Mouse (Mus musculus) forebrain, embryonic 15.5 days (tissue): Measurements from ENCODE around the gene Iqschfp. TPM values are rescaled to one million over a fixed set of nuclear protein-coding genes. Genes with fewer than 3 reads are reported as not detected.

Experiments
- ATAC-seq: fragments of 200-750 bp; cut with Nextera tagmentation; replicated peaks from 2 replicates; pipeline ENCODE4 v1.8.0; 2017; ENCODE audit warnings: mild to moderate bottlenecking, moderate TSS enrichment, moderate library complexity
- H3K27ac ChIP-seq: fragments of 300-500 bp; sonication (generic); replicated peaks from 2 replicates; pipeline ENCODE4 v1.5.1; 2015; ENCODE audit warnings: mild to moderate bottlenecking, inconsistent platforms
- H3K27me3 ChIP-seq: fragments of 300-500 bp; sonication (generic); 2 replicates; pipeline ENCODE4 v1.6.1; 2015; ENCODE audit warnings: inconsistent platforms
- H3K36me3 ChIP-seq: fragments of 300-500 bp; sonication (generic); 2 replicates; pipeline ENCODE4 v1.6.1; 2015; ENCODE audit warnings: mild to moderate bottlenecking, inconsistent platforms
- H3K4me1 ChIP-seq: fragments of 300-500 bp; sonication (generic); 2 replicates; pipeline ENCODE4 v1.6.1; 2015; ENCODE audit warnings: inconsistent platforms
- H3K4me2 ChIP-seq: fragments of 300-500 bp; sonication (generic); replicated peaks from 2 replicates; pipeline ENCODE4 v1.6.1; 2015; ENCODE audit warnings: mild to moderate bottlenecking, inconsistent platforms
- H3K4me3 ChIP-seq: fragments of 300-500 bp; sonication (generic); 2 replicates; pipeline ENCODE4 v1.5.1; 2015; ENCODE audit warnings: mild to moderate bottlenecking, inconsistent platforms
- H3K9ac ChIP-seq: fragments of 300-500 bp; sonication (generic); replicated peaks from 2 replicates; pipeline ENCODE4 v1.6.1; 2015; ENCODE audit warnings: mild to moderate bottlenecking, inconsistent platforms
- H3K9me3 ChIP-seq: fragments of 300-500 bp; sonication (generic); 2 replicates; pipeline ENCODE4 v1.6.1; 2016; ENCODE audit warnings: inconsistent platforms
- WGBS: fragments of 180-500 bp; shearing (Covaris S2); methylation state at CpG from one replicate; pipeline ENCODE4 v1.1.7; 2015; ENCODE audit warnings: mixed read lengths; 5-methylcytosine and 5-hydroxymethylcytosine counted together
- polyA plus RNA-seq: library from polyadenylated mRNA; unstranded; fragments of >200 nt; fragmentation: Nextera tagmentation; extraction: Ambion mirVana; gene quantifications from 2 replicates; pipeline ENCODE4 v1.2.1, GENCODE M21; 2015

Gene Iqschfp
- polyA plus RNA-seq, 1 experiment from 2014 or later = 3.3 TPM

DNA sequence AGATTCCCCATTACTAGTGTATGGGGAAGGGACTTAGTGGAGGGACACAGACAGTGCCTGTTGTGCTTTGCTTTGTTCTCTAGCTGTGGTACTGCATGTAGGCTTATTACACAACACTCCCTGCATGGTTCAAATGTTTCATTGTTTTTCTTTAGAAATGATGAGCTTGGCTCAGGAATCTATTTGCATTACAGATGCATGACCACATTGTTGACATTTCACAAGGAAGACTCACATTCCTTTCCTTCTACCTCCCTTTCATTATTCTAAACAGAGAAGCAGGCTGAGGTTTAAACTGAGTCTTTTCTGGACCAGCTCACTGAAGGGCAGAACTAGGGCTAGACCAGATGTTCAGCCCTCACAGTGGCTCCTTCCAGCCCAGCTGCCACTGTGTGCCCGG lies 360.3 kb downstream of the Iqschfp start:
- no peak overlapping the region for H3K4me3 ChIP-seq
- no peaks in the 10 kb centered on the region for H3K4me1 ChIP-seq
- no peak overlapping the region for H3K27ac ChIP-seq
- no peaks in the 10 kb centered on the region for H3K9me3 ChIP-seq
- ATAC-seq = no peak
- no peak overlapping the region for H3K9ac ChIP-seq
- no peaks in the 10 kb centered on the region for H3K36me3 ChIP-seq
- 66% methylated on average over 1 of the region's 1 CpGs for WGBS
- no peaks in the 10 kb centered on the region for H3K27me3 ChIP-seq
- H3K4me2 ChIP-seq = no peak overlapping the region

- Histone ChIP-seq H3K4me3 (no peak overlapping the region), H3K9ac (no peak overlapping the region), H3K4me1 (no peaks in the 10 kb centered on the region), H3K27me3 (no peaks in the 10 kb centered on the region), H3K9me3 (no peaks in the 10 kb centered on the region), H3K36me3 (no peaks in the 10 kb centered on the region), H3K4me2 (no peak overlapping the region), H3K27ac (no peak overlapping the region)
- 86% methylated on average over 6 of the region's 6 CpGs for WGBS
- no peak for ATAC-seq
These were observed 370.3 kb downstream of the Iqschfp start for GRCm38 (mm10) chr3:68262304-68262703.

- WGBS = 86% methylated on average over 4 of the region's 4 CpGs
- Histone ChIP-seq H3K27me3 (no peaks in the 10 kb centered on the region), H3K4me1 (peaks cover 11% of the 10 kb centered on the region; the same call in 1 of the 2 replicates)
These were observed 375.9 kb downstream of the Iqschfp start for GRCm38 (mm10) chr3:68267905-68268304.

GRCm38 (mm10) chr3:68269251-68269650 lies 377.2 kb downstream of the Iqschfp start:
- no peak for ATAC-seq
- no peaks in the 10 kb centered on the region for H3K27me3 ChIP-seq
- no peak overlapping the region for H3K4me2 ChIP-seq
- no peak overlapping the region for H3K4me3 ChIP-seq
- 78% methylated on average over 4 of the region's 4 CpGs for WGBS
- H3K9ac ChIP-seq = no peak overlapping the region
- no peaks in the 10 kb centered on the region for H3K9me3 ChIP-seq
- H3K4me1 ChIP-seq = peaks cover 11% of the 10 kb centered on the region; the same call in 1 of the 2 replicates
- no peak overlapping the region for H3K27ac ChIP-seq
- H3K36me3 ChIP-seq = no peaks in the 10 kb centered on the region

More at GRCm38 (mm10) chr3:68267905-68268304, 375.9 kb downstream of the Iqschfp start:
- no peak for ATAC-seq
- Histone ChIP-seq H3K9me3 (no peaks in the 10 kb centered on the region), H3K4me3 (no peak overlapping the region), H3K4me2 (no peak overlapping the region), H3K27ac (no peak overlapping the region), H3K9ac (no peak overlapping the region), H3K36me3 (no peaks in the 10 kb centered on the region)

DNA sequence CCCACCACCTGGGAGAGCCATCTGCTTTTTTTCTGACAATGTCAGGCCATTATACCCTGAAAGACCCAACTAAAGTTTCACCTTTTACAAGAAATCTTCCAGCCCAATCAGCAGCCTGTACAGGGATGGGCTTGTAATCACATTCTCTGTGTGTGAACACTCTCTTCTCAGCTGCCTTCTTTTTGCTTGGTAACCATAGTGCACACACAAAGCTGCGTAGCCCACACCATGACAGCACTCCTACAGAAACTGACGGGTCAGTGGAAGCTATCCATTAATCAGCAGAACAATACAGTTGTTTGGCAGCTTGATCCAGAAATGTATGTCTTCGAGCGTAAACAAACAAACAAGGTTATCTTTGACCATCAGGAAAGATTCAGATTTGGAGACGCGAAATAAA lies 378.2 kb downstream of the Iqschfp start:
- Histone ChIP-seq H3K9me3 (no peaks in the 10 kb centered on the region), H3K4me2 (no peak overlapping the region), H3K9ac (no peak overlapping the region), H3K27ac (no peak overlapping the region), H3K4me1 (peaks cover 11% of the 10 kb centered on the region; the same call in 1 of the 2 replicates), H3K36me3 (no peaks in the 10 kb centered on the region), H3K4me3 (no peak overlapping the region), H3K27me3 (no peaks in the 10 kb centered on the region)
- no peak for ATAC-seq
- 77% methylated on average over 6 of the region's 6 CpGs for WGBS

- Histone ChIP-seq H3K27me3 (no peaks in the 10 kb centered on the region), H3K4me1 (peaks cover 11% of the 10 kb centered on the region; the same call in 1 of the 2 replicates), H3K9ac (no peak overlapping the region), H3K4me3 (no peak overlapping the region), H3K4me2 (no peak overlapping the region), H3K27ac (no peak overlapping the region), H3K36me3 (no peaks in the 10 kb centered on the region), H3K9me3 (no peaks in the 10 kb centered on the region)
- peak; percentile 71; the same call in 1 of the 2 replicates for ATAC-seq
- WGBS = 8% methylated on average over 3 of the region's 3 CpGs
These were observed 379.4 kb downstream of the Iqschfp start for GRCm38 (mm10) chr3:68271457-68271856.

DNA sequence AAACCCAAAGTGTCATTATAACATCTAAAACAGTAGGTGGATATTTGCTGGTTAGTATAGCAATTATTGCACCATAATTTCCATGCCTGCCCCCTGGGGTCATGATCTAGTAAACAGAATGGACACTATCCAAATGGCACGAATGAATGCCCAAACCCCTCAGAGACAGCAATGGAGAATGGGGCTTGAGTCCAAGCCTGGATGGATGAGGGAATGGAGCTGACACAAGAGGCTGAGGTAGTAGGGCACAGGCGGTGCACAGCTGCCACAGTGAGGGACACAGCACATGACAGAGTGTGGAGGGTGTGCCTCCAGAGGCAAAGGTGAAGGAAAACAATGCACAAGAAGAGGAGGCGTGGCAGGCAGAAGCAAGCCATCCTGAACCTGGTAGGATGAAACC lies 379.8 kb downstream of the Iqschfp start:
- Histone ChIP-seq H3K9me3 (no peaks in the 10 kb centered on the region), H3K27ac (no peak overlapping the region), H3K9ac (no peak overlapping the region), H3K4me1 (peaks cover 11% of the 10 kb centered on the region; the same call in 1 of the 2 replicates), H3K27me3 (no peaks in the 10 kb centered on the region), H3K36me3 (no peaks in the 10 kb centered on the region), H3K4me2 (no peak overlapping the region), H3K4me3 (no peak overlapping the region)
- 46% methylated on average over 3 of the region's 3 CpGs for WGBS
- peak; percentile 69 for ATAC-seq

DNA sequence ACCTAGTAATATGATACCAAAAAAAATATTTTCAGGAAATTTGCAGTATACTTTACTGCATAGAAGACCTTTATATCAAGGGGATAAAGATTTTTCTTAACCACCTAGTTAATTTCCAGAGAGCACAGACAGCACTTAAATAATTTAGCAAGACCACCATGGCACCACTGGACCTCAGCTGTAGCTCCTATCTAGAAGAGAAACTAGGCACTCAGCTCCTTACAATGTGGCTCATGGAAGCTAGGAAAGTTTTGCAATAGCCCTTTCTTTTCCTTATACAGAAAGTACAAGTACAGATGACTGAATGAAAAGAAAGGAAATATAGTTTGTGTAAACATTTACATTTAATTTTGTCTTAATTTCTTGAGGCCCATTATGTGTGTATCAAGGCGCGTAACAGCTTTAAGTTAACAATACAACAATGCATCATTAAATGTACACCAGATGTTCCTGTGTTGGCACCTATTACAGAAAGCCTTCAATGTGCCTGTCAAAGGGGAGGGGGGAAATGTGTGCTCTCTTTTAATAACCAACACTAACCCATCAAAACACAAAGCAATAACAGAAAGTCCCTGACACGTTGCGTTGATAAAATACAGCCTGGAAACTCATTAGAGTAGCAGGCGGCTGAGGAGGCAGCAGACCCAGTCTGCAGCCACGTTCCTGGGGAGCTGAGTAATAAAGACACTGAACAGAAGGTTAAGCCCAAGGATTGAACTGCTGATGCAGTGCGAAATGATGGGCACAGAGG lies 391.0 kb downstream of the Iqschfp start:
- WGBS = 9% methylated on average over 7 of the region's 7 CpGs
- Histone ChIP-seq H3K36me3 (no peaks in the 10 kb centered on the region), H3K27me3 (no peaks in the 10 kb centered on the region), H3K4me2 (peak overlapping the region; percentile 6; the same call in 1 of the 2 replicates), H3K4me1 (peaks cover 15% of the 10 kb centered on the region), H3K9ac (no peak overlapping the region), H3K27ac (peak overlapping the region; percentile 60), H3K9me3 (no peaks in the 10 kb centered on the region), H3K4me3 (no peak overlapping the region)
- peak; percentile 73 for ATAC-seq

DNA sequence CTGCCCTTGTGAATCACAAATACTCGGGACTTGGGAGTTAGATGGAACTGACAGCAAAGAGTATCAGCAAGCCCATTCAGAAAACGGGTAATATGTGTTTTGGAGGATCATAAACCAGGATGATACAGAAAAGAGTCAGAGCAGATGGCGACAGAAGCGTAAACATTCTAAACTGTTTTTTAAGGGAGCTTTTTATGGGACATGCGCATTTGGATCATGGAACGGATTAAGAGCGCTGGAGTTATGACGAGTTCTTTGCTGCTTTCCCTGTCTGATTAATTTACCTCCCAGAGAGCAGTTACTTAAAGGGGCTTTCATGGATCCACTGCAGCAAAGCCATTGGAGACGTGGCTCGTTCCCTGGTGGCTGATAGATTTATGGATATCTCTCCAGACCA lies 391.6 kb downstream of the Iqschfp start:
- peak; percentile 26; the same call in 1 of the 2 replicates for ATAC-seq
- peaks cover 15% of the 10 kb centered on the region for H3K4me1 ChIP-seq
- 25% methylated on average over 10 of the region's 10 CpGs for WGBS
- H3K36me3 ChIP-seq = no peaks in the 10 kb centered on the region
- H3K27me3 ChIP-seq = no peaks in the 10 kb centered on the region
- H3K27ac ChIP-seq = peak overlapping the region; percentile 60
- H3K9ac ChIP-seq = no peak overlapping the region
- H3K4me3 ChIP-seq = no peak overlapping the region
- H3K9me3 ChIP-seq = no peaks in the 10 kb centered on the region
- peak overlapping the region; percentile 6; the same call in 1 of the 2 replicates for H3K4me2 ChIP-seq

DNA sequence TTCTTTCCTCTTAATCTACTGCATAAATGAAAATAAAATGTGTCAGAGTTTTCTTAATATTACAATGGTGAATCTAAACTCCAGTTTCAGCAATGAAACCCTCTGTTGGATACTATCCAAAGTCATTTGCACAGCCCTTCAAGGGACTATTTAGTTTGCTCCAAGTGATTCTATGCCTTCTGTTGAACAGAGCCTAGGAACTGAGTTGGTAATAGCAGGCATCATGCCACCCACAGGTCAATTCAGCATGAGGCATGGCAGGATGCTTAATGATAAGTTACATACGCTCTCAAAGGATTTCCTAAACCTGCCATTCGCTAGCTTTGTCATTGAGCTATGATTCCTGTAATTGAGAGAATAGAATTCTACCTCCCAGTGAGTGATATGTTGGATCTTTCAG lies 392.5 kb downstream of the Iqschfp start:
- Histone ChIP-seq H3K27me3 (no peaks in the 10 kb centered on the region), H3K4me3 (no peak overlapping the region), H3K27ac (no peak overlapping the region), H3K9me3 (no peaks in the 10 kb centered on the region), H3K4me1 (peaks cover 15% of the 10 kb centered on the region), H3K36me3 (no peaks in the 10 kb centered on the region), H3K4me2 (no peak overlapping the region), H3K9ac (no peak overlapping the region)
- peak; percentile 57; the same call in 1 of the 2 replicates for ATAC-seq
- 40% methylated on average over 2 of the region's 2 CpGs for WGBS

- Histone ChIP-seq H3K36me3 (no peaks in the 10 kb centered on the region), H3K27ac (no peak overlapping the region), H3K27me3 (no peaks in the 10 kb centered on the region), H3K9ac (no peak overlapping the region), H3K4me2 (no peak overlapping the region), H3K9me3 (no peaks in the 10 kb centered on the region), H3K4me3 (no peak overlapping the region), H3K4me1 (no peaks in the 10 kb centered on the region)
- no peak for ATAC-seq
- 70% methylated on average over 7 of the region's 7 CpGs for WGBS
These were observed 404.7 kb downstream of the Iqschfp start for GRCm38 (mm10) chr3:68296752-68297151.

GRCm38 (mm10) chr3:68305647-68306046 lies 413.6 kb downstream of the Iqschfp start:
- no peaks in the 10 kb centered on the region for H3K36me3 ChIP-seq
- H3K9ac ChIP-seq = no peak overlapping the region
- no peaks in the 10 kb centered on the region for H3K9me3 ChIP-seq
- no peaks in the 10 kb centered on the region for H3K4me1 ChIP-seq
- no peaks in the 10 kb centered on the region for H3K27me3 ChIP-seq
- no peak for ATAC-seq
- H3K4me3 ChIP-seq = no peak overlapping the region
- no peak overlapping the region for H3K27ac ChIP-seq
- H3K4me2 ChIP-seq = no peak overlapping the region
- 49% methylated on average over 1 of the region's 1 CpGs for WGBS

DNA sequence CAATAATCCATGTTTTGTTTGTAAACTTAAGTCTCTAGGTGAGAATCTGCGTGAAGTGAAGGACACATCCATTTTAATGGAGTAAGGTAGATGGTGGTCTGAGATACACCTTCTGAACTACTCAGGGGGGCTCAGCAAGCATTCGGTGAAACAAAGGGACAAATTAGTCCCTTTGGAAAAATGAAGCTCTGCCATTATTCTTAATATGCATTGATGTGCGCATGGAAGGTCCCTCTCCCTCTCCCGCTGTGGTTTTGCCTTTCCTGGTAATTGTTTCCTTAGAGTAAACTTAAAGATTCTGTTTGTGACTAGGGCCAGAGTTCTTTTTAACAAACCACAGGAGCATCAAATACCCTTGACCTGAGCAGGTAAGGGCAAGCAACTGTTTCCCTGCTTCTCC lies 414.7 kb downstream of the Iqschfp start:
- ATAC-seq = no peak
- no peak overlapping the region for H3K9ac ChIP-seq
- no peaks in the 10 kb centered on the region for H3K4me1 ChIP-seq
- no peaks in the 10 kb centered on the region for H3K9me3 ChIP-seq
- no peaks in the 10 kb centered on the region for H3K36me3 ChIP-seq
- no peak overlapping the region for H3K4me2 ChIP-seq
- no peak overlapping the region for H3K4me3 ChIP-seq
- no peak overlapping the region for H3K27ac ChIP-seq
- no peaks in the 10 kb centered on the region for H3K27me3 ChIP-seq
- 18% methylated on average over 4 of the region's 4 CpGs for WGBS
